Mouse (Mus musculus) erythroblast, adult 5-6 weeks (primary cell): ENCODE measurements around the gene Mmachc. TPM values are rescaled to one million over a fixed set of nuclear protein-coding genes. Genes with fewer than 3 reads are reported as not detected.

Source experiments
- ATAC-seq: replicated peaks from 2 replicates; pipeline ENCODE4 v1.8.0; 2016; ENCODE audit warnings: moderate number of reproducible peaks, mild to moderate bottlenecking, moderate TSS enrichment, inconsistent platforms; ENCODE audit not compliant: poor library complexity, low FRiP score, severe bottlenecking
- total RNA-seq, 2 experiments: library from RNA; stranded (forward) in 1 of 2; stranded (reverse) in 1 of 2; fragments of 150-400 nt in 1 of 2; fragments of 200-764, 138-1000 nt in 1 of 2; gene quantifications; 2 replicates each; pipeline versions ENCODE4 v1.2.3 to v1.2.4; 2015 to 2017; ENCODE audit warnings: low replicate concordance in 2 of 2

The Mmachc gene
- total RNA-seq, 2 experiments from 2014 or later: 1.8 to 4.4 TPM

DNA sequence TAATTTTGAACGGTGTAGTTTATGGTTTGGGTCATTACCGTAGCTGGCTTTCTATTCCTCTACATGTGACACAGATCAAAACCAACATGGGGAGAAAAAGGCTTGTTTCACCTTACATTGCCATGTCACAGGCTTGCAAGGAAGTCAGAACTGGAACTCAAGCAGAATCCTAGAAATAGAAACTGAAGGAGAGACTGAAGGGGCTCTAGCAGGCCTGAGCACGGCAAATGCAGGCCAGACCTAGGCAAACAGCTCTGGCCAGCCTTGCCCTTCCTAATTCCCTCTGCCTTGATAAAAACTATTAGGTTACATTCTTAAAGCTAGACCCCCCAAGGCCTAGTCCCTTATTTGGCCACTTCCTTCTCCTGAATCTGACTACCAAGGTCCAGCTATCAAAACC, 52.5 kb downstream of the Mmachc start:
- ATAC-seq: no peak

DNA sequence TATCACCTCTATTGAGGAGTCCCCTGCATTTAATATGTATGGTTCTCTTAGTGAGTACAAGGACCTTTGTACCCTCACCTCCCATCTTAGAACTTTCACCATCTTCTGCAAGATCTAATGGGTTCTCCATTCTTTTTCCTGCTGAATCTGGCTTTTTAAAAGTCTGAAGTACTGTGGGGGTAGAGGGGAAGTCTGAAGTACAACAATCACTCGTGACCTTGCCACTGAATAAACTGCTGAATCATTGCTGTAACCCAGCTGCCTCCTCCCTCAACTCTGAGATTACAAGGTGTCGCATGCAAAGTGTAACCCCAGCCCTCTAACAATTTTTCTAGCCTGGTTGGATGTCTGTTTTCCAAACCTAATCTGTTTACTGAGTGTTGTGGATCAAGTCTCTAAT, 53.1 kb downstream of the Mmachc start:
- no peak for ATAC-seq

DNA sequence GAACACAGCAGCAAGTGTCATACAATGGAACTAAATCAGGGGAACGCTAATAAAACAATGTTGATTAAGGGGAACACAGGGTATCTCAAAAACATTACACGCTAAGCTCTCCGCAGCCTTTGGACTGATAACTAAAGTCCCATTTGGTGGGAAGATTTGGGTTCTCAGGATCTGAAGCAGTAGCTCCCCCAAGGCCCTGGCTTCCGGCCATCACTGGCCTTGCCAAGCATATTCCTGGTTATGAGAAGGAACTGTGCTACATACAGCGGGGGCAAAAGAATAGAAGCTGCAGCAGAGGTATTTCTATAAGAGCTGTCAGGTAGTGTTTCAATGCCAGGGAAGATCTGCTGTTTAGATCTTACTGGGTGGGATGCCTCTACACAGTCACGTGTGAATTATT, 55.0 kb downstream of the Mmachc start:
- ATAC-seq: no peak

Other genes with a start within 250 kb of the Mmachc start
- gene Mast2, start 244.2 kb downstream of the Mmachc start, total RNA-seq (2015; ENCODE audit: low replicate concordance): 7.7 and 8.8 TPM in 2 replicates
- gene Mast2, start 244.2 kb downstream of the Mmachc start, total RNA-seq (2017; ENCODE audit: low replicate concordance): 15.5 and 16.5 TPM in 2 replicates
- 5.6 and 6.3 TPM in 2 replicates for gene Ipp, start 200.9 kb downstream of the Mmachc start, total RNA-seq (2015; ENCODE audit: low replicate concordance)
- gene Ipp, start 200.9 kb downstream of the Mmachc start, total RNA-seq (2017; ENCODE audit: low replicate concordance): 7.5 and 7.8 TPM in 2 replicates
- 1.7 and 11.7 TPM in 2 replicates for gene Tmem69, start 152.5 kb downstream of the Mmachc start, total RNA-seq (2015; ENCODE audit: low replicate concordance)
- 3.5 and 4.5 TPM in 2 replicates for gene Tmem69, start 152.5 kb downstream of the Mmachc start, total RNA-seq (2017; ENCODE audit: low replicate concordance)
- 74.2 and 83.6 TPM in 2 replicates for gene Gpbp1l1, start 150.7 kb downstream of the Mmachc start, total RNA-seq (2015; ENCODE audit: low replicate concordance)
- 141 and 166 TPM in 2 replicates for gene Gpbp1l1, start 150.7 kb downstream of the Mmachc start, total RNA-seq (2017; ENCODE audit: low replicate concordance)
- gene Ccdc17, start 111.8 kb downstream of the Mmachc start, total RNA-seq (2015; ENCODE audit: low replicate concordance): 1.5 and 3.8 TPM in 2 replicates
- 2.0 and 2.1 TPM in 2 replicates for gene Ccdc17, start 111.8 kb downstream of the Mmachc start, total RNA-seq (2017; ENCODE audit: low replicate concordance)
- 34.0 and 54.8 TPM in 2 replicates for gene Nasp, start 80.5 kb downstream of the Mmachc start, total RNA-seq (2015; ENCODE audit: low replicate concordance)
- gene Nasp, start 80.5 kb downstream of the Mmachc start, total RNA-seq (2017; ENCODE audit: low replicate concordance): 92.9 and 99.7 TPM in 2 replicates
- 110 and 156 TPM in 2 replicates for gene Akr1a1, start 56.7 kb downstream of the Mmachc start, total RNA-seq (2015; ENCODE audit: low replicate concordance)
- gene Akr1a1, start 56.7 kb downstream of the Mmachc start, total RNA-seq (2017; ENCODE audit: low replicate concordance): 108 and 173 TPM in 2 replicates
- 71.5 and 92.4 TPM in 2 replicates for gene Prdx1, start 22.9 kb downstream of the Mmachc start, total RNA-seq (2015; ENCODE audit: low replicate concordance)
- 30.1 and 52.6 TPM in 2 replicates for gene Prdx1, start 22.9 kb downstream of the Mmachc start, total RNA-seq (2017; ENCODE audit: low replicate concordance)
- gene Ccdc163, start 103 bp upstream of the Mmachc start, total RNA-seq (2015; ENCODE audit: low replicate concordance): 6.5 and 7.3 TPM in 2 replicates
- 3.3 and 10.5 TPM in 2 replicates for gene Ccdc163, start 103 bp upstream of the Mmachc start, total RNA-seq (2017; ENCODE audit: low replicate concordance)
- 5.2 and 6.5 TPM in 2 replicates for gene Tesk2, start 12.5 kb upstream of the Mmachc start, total RNA-seq (2015; ENCODE audit: low replicate concordance)
- 7.8 and 9.2 TPM in 2 replicates for gene Tesk2, start 12.5 kb upstream of the Mmachc start, total RNA-seq (2017; ENCODE audit: low replicate concordance)
- gene Toe1, start 99.2 kb upstream of the Mmachc start, total RNA-seq (2015; ENCODE audit: low replicate concordance): 8.6 and 10.4 TPM in 2 replicates
- gene Toe1, start 99.2 kb upstream of the Mmachc start, total RNA-seq (2017; ENCODE audit: low replicate concordance): 14.3 and 20.5 TPM in 2 replicates
- gene Mutyh, start 99.3 kb upstream of the Mmachc start, total RNA-seq (2015; ENCODE audit: low replicate concordance): 0.58 TPM in 1 of 2 replicates, not detected in the other
- gene Mutyh, start 99.3 kb upstream of the Mmachc start, total RNA-seq (2017; ENCODE audit: low replicate concordance): 0.43 and 0.98 TPM in 2 replicates
- gene Hpdl, start 113.3 kb upstream of the Mmachc start, total RNA-seq (2015; ENCODE audit: low replicate concordance): not detected in 2 replicates
- not detected in 2 replicates for gene Hpdl, start 113.3 kb upstream of the Mmachc start, total RNA-seq (2017; ENCODE audit: low replicate concordance)
- gene Zswim5, start 169.0 kb upstream of the Mmachc start, total RNA-seq (2015; ENCODE audit: low replicate concordance): not detected in 2 replicates
- gene Zswim5, start 169.0 kb upstream of the Mmachc start, total RNA-seq (2017; ENCODE audit: low replicate concordance): 0.42 TPM in 1 of 2 replicates, not detected in the other